Mouse (Mus musculus) stomach, embryonic 16.5 days (tissue): Measurements from ENCODE around the gene Nemf. TPM values are rescaled to one million over a fixed set of nuclear protein-coding genes. Genes with fewer than 3 reads are reported as not detected.

Experiments used
- ATAC-seq: fragments of 200-750 bp; cut with Nextera tagmentation; 2 replicates; pipeline ENCODE4 v1.8.0; 2017; ENCODE audit warnings: moderate number of reproducible peaks, moderate TSS enrichment; ENCODE audit not compliant: insufficient read depth, low FRiP score
- H3K27ac ChIP-seq: fragments of 300-500 bp; sonication (generic); 2 replicates; pipeline ENCODE4 v1.5.1; 2014; ENCODE audit warnings: low read length
- H3K27me3 ChIP-seq: fragments of 300-500 bp; sonication (generic); 2 replicates; pipeline ENCODE4 v1.6.1; 2014; ENCODE audit warnings: low read length, control low read depth, mixed read lengths; ENCODE audit not compliant: control insufficient read depth, insufficient read depth
- H3K36me3 ChIP-seq: fragments of 300-500 bp; sonication (generic); 2 replicates; pipeline ENCODE4 v1.6.1; 2014; ENCODE audit warnings: low read length; ENCODE audit not compliant: control insufficient read depth, insufficient read depth
- H3K4me1 ChIP-seq: fragments of 300-500 bp; sonication (generic); 2 replicates; pipeline ENCODE4 v1.6.1; 2014; ENCODE audit warnings: low read length, control low read depth, mixed read lengths; ENCODE audit not compliant: control insufficient read depth, insufficient read depth
- H3K4me2 ChIP-seq: fragments of 300-500 bp; sonication (generic); 2 replicates; pipeline ENCODE4 v1.6.1; 2014; ENCODE audit warnings: low read depth, low read length, mixed read lengths
- H3K4me3 ChIP-seq: fragments of 300-500 bp; sonication (generic); replicated peaks from 2 replicates; pipeline ENCODE4 v1.5.1; 2014; ENCODE audit warnings: mild to moderate bottlenecking, low read length
- H3K9ac ChIP-seq: fragments of 300-500 bp; sonication (generic); 2 replicates; pipeline ENCODE4 v1.6.1; 2014; ENCODE audit warnings: low read length
- H3K9me3 ChIP-seq: fragments of 300-500 bp; sonication (generic); replicated peaks from 2 replicates; pipeline ENCODE4 v1.6.1; 2016; ENCODE audit warnings: low read length, control low read depth; ENCODE audit not compliant: control insufficient read depth
- WGBS: fragments of 180-500 bp; shearing (Covaris S2); extraction: QIAGEN DNeasy Blood & Tissue Kit; methylation state at CpG from one replicate; pipeline ENCODE4 v1.1.7; 2014; 5-methylcytosine and 5-hydroxymethylcytosine counted together
- polyA plus RNA-seq: library from polyadenylated mRNA; unstranded; fragments of >200 nt; fragmentation: Nextera tagmentation; extraction: Ambion mirVana; gene quantifications from 2 replicates; pipeline ENCODE4 v1.2.1, GENCODE M21; 2015

The Nemf gene
- polyA plus RNA-seq, 1 experiment from 2014 or later = 82.4 TPM

DNA sequence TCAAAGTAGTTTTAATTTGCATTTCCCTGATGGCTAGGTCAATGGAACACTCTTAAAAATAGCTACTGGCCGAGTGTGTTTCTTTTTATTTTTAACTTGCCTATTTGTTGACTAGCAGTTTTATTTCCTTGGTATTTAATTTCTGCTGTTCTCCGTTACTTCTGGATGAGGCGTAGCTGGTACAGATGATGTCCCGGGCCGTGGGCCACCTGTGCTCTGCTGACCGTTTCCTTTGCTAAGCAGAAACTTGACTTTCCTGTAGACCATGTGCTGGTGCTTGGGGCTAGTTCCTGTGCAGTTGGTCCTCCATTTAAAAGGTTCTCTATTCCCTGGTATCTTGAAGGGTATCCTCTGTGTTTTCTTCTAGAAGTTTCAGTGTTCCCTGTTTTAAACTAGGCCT lies 64.6 kb downstream of the Nemf start:
- whole genome bisulfite sequencing = 87% methylated on average over 6 of the region's 6 CpGs
- Histone ChIP-seq H3K4me1 (0 out of 2 replicates have a peak, but pooled peaks cover 3% of the 10 kb centered on the region), H3K9ac (no peak overlapping the region), H3K9me3 (no peaks in the 10 kb centered on the region), H3K36me3 (no peaks in the 10 kb centered on the region), H3K4me2 (no peak overlapping the region), H3K27me3 (no peaks in the 10 kb centered on the region), H3K4me3 (no peak overlapping the region), H3K27ac (no peak overlapping the region)
- no peak for ATAC-seq

DNA sequence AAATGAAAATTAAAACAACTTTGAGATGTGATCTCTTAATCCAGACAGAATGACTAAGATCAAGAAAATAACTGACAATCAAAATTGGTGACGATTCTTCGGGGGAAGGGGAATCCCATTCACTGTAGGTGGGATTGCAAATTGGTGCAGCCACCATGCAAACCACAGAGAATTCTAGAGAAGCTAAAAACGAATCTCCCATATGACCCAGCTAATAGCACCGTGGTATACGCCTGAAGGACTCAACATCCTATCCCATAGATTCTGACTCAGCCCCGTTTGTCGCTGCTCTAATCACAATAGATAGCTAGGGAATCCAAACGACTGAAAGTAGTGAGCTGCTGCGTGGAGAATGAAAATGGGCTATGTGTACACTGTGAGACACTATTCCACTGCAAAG lies 68.3 kb downstream of the Nemf start:
- Histone ChIP-seq H3K4me2 (no peak overlapping the region), H3K27ac (no peak overlapping the region), H3K4me1 (no peaks in the 10 kb centered on the region), H3K9me3 (no peaks in the 10 kb centered on the region), H3K27me3 (no peaks in the 10 kb centered on the region), H3K9ac (no peak overlapping the region), H3K4me3 (no peak overlapping the region), H3K36me3 (no peaks in the 10 kb centered on the region)
- no peak for ATAC-seq
- 75% methylated on average over 9 of the region's 9 CpGs for WGBS

DNA sequence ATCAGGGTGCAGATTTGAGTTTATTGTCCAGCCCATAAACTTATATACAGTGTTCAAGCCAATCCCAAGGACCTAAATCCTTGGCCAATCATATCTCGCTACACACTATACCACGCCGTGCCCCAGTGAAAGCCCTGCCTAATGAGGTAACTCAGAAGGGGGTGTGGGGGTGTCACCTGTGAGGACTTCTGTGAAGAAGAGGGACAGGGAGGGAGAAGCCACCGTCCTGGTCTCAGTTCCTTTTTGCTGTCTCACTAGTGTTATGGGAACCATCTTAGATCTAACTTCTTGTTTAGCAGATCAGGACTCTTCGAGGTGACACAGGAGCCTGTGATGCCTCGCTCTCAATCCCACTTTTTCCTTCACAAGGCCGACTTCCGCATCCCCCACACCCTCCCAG lies 69.4 kb downstream of the Nemf start:
- no peaks in the 10 kb centered on the region for H3K4me1 ChIP-seq
- H3K9ac ChIP-seq = no peak overlapping the region
- no peak overlapping the region for H3K4me2 ChIP-seq
- no peaks in the 10 kb centered on the region for H3K27me3 ChIP-seq
- H3K4me3 ChIP-seq = no peak overlapping the region
- ATAC-seq = no peak
- WGBS = 87% methylated on average over 8 of the region's 8 CpGs
- no peak overlapping the region for H3K27ac ChIP-seq
- no peaks in the 10 kb centered on the region for H3K9me3 ChIP-seq
- no peaks in the 10 kb centered on the region for H3K36me3 ChIP-seq

DNA sequence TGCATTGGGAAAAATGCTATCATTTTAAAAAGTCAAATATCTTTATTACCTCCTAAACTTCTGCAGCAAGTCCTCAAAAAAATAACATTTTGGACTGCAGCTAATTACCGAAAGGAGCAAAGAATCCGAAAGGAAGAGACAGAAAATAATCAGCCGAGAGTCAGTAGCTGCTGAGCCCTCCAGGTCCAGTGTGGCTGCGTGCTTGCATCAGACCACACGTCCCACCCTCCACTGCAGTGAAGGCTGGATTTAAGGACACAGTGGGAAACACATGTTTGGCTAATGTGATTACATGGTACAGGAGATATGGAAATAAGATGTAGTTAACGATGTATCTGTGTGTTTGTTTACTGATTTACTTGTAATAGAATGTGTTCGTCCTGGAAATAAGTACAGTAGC lies 73.8 kb downstream of the Nemf start:
- WGBS = 86% methylated on average over 7 of the region's 7 CpGs
- H3K9me3 ChIP-seq = no peaks in the 10 kb centered on the region

DNA sequence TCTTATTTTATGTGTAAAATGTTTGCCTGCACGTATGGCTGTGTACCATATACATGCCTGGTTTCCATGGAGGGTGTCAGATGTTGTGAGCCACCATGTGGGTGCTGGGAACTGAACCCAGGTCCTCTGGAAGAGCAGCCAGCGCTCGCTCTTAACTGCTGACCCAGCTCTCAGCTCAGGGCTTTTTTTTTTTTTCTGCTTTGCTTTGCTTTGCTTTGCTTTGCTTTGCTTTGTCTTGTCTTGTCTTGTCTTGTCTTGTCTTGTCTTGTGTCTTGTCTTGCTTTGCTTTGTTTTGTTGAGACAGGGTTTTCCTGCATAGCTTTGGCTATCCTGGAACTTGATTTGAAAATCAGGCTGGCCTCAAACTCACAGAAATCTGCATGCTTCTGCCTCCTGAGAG lies 76.0 kb downstream of the Nemf start:
- Histone ChIP-seq H3K36me3 (no peaks in the 10 kb centered on the region), H3K4me3 (no peak overlapping the region), H3K27me3 (no peaks in the 10 kb centered on the region), H3K27ac (no peak overlapping the region), H3K9ac (no peak overlapping the region), H3K4me1 (no peaks in the 10 kb centered on the region), H3K4me2 (no peak overlapping the region), H3K9me3 (no peaks in the 10 kb centered on the region)
- ATAC-seq = no peak
- WGBS = 94% methylated on average over 3 of the region's 3 CpGs

More for the DNA sequence above, 73.8 kb downstream of the Nemf start:
- ATAC-seq = no peak
- H3K27ac ChIP-seq = no peak overlapping the region
- H3K9ac ChIP-seq = no peak overlapping the region
- H3K36me3 ChIP-seq = no peaks in the 10 kb centered on the region
- H3K27me3 ChIP-seq = no peaks in the 10 kb centered on the region
- H3K4me2 ChIP-seq = no peak overlapping the region
- H3K4me1 ChIP-seq = no peaks in the 10 kb centered on the region
- no peak overlapping the region for H3K4me3 ChIP-seq

DNA sequence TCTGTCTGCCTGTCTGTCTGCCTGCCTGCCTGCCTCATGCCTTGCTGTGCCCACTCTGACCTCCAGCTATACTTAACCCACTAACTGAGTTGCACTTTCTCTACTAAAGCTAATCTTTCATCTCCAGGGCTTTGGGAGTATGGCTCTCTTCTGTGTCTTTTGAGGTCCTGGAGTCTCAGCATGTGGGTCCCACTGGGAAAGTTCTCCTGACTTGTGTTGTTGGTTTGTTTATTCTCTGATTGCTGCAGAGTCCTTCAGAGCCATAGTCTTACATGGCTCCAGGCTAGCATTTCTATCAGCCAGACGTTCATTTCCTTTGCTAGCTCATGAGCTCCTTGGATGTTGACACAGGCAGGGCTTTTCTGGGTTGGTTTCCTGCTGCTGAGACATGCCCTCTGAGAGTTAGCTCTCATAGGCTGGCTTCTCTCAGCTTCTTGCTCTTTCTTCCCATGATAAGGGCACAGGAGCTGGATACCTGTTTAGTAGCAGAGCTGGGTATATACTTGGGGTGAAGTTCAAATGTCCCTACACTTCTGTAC lies 77.0 kb downstream of the Nemf start:
- 21% methylated on average over 1 of the region's 1 CpGs for WGBS
- Histone ChIP-seq H3K4me1 (no peaks in the 10 kb centered on the region), H3K36me3 (no peaks in the 10 kb centered on the region), H3K27ac (no peak overlapping the region), H3K4me2 (no peak overlapping the region), H3K4me3 (no peak overlapping the region), H3K27me3 (no peaks in the 10 kb centered on the region), H3K9ac (no peak overlapping the region), H3K9me3 (no peaks in the 10 kb centered on the region)
- no peak; the same call in 1 of the 2 replicates for ATAC-seq

DNA sequence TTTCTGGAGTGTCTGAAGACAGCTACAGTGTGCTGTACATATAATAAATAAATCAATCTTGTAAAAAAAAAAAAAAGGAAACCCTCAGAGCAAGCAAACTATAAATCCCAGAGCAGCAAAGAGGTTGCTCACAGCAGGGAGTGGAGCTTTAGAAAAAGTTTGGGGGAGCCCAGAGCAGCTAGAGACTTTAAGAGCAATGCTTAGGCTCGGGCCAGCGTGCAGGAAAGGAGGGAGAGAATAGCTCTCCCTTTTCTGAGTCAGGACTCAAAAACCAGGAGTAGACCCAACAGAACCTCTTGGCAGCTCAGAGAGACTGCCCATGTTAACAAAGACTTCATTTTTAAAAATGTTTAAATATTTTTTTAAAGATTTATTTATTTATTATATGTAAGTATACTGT lies 88.0 kb downstream of the Nemf start:
- H3K36me3 ChIP-seq = no peaks in the 10 kb centered on the region
- H3K9ac ChIP-seq = no peak overlapping the region
- no peak overlapping the region for H3K4me2 ChIP-seq
- no peaks in the 10 kb centered on the region for H3K9me3 ChIP-seq
- ATAC-seq = no peak
- H3K4me3 ChIP-seq = no peak overlapping the region
- H3K27ac ChIP-seq = no peak overlapping the region
- H3K27me3 ChIP-seq = no peaks in the 10 kb centered on the region
- 82% methylated on average over 2 of the region's 2 CpGs for WGBS
- no peaks in the 10 kb centered on the region for H3K4me1 ChIP-seq

DNA sequence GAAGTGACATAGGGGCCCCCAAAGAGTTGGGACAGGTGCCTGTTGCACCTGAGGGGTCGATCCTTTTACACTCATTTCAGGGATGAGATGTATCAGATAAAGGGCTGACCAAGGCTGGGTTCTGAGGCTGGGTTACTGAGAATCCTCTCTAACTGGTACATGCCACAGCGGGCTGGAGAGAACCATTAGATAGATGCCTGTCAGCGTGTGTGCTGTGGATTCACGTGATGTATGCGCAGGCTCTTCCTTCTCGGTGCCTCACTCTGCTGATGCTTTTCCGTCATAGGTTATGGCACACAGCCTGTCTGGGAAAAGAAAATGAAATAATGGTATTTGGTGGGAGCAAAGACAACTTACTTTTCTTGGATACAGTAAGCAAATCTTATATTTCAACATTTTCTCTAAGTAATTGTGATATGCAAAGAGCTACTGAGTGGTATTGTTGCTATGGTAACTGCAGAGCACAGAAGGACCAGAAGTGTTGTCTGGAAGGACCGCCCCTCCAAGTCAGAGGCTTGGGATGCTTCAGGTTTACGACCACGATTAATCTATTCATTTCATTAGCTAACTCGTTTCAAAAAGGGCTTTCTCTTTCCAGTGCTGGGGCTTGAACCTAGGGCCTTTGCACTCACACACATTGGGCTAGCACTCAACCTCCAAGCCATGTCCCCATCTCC lies 88.9 kb downstream of the Nemf start:
- H3K4me2 ChIP-seq = no peak overlapping the region
- no peak for ATAC-seq
- H3K4me1 ChIP-seq = no peaks in the 10 kb centered on the region
- H3K27me3 ChIP-seq = no peaks in the 10 kb centered on the region
- WGBS = 77% methylated on average over 11 of the region's 11 CpGs
- H3K9me3 ChIP-seq = no peaks in the 10 kb centered on the region
- H3K27ac ChIP-seq = no peak overlapping the region
- H3K9ac ChIP-seq = no peak overlapping the region
- no peak overlapping the region for H3K4me3 ChIP-seq
- H3K36me3 ChIP-seq = no peaks in the 10 kb centered on the region

DNA sequence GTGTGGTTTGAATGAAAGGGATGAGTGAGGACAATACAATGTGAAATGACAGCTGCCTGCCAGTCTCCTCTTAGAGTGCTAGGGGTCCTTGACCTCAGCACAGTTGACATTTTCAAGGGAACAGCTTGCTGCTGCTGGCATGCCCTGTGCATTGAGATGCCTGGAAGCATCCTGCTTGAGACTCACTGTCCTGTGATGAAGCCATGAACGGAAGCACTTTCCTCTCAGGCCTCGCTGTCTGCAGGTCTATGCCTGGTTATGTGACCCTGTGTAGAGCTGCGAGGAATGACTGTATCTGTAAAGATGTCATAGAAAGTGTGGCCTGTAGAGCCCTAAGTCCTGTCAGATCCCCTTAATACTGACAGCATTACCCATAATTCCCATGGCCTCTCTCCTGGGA lies 91.9 kb downstream of the Nemf start:
- Histone ChIP-seq H3K4me2 (no peak overlapping the region), H3K36me3 (no peaks in the 10 kb centered on the region), H3K27ac (no peak overlapping the region), H3K4me3 (no peak overlapping the region), H3K4me1 (no peaks in the 10 kb centered on the region), H3K9me3 (no peaks in the 10 kb centered on the region), H3K27me3 (no peaks in the 10 kb centered on the region), H3K9ac (no peak overlapping the region)
- 83% methylated on average over 3 of the region's 3 CpGs for WGBS
- no peak for ATAC-seq
